Mouse (Mus musculus): ENCODE data around the gene Nhs. TPM values are rescaled to one million over a fixed set of nuclear protein-coding genes. Genes with fewer than 3 reads are reported as not detected.

The Nhs gene
- total RNA-seq (2014; fragmentation: Nextera tagmentation): not detected in 2 replicates
- 0.34 TPM in 1 of 2 replicates, not detected in the other for total RNA-seq (2017)

DNA sequence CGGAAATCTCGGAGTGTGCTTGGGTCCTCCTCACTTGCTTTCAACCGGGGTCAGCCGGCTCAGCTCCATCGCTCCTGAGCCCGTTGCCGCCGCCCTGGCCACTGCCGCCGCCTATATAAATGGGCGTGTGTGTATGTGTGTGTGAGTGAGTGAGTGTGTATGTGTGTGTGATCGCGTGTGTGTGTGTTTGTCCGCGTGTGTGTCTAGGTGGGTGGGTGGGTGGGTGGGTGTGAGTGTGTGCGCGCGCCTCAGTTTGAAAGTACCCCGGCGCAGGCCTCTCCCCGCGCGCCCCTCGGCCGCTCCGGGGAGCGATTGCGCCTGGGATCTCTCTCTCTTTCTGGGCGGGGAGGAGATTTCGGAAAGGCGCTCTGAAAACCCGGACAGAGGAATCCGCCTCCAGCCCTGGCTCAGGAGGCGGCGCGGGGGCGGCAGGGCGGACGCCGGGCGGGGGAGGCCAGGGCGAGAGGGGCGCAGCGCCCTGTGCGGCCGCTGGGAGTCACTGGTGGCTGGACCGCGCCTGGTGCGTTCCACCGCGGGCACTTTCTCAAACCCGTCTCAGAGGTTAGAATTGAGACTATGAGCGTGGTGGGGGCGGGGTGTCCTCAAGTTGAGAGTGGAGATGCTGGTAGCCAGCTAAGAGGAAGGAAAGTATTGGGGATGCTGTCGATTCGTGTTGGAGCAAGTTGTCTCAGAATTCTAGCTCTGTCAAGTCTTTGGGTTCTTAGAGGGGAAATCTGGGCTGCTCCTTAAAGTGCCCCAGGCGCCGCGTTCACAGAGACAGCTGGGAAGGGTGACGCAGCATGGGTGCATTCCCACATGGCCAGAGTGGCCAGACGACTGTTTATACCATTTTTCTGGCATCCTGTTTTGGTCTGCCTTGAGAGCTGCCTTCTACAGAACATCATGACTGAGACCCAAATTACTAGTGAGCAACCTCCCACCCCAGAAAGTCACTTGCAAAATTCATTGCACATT is at the start of gene Nhs:
Gene Nhs, minus strand, starts transcription at position 94 of the 975 bp plus-strand sequence.
- peak; percentile 89 for ATAC-seq (replicated peaks; ENCODE audit: poor library complexity, severe bottlenecking)

DNA sequence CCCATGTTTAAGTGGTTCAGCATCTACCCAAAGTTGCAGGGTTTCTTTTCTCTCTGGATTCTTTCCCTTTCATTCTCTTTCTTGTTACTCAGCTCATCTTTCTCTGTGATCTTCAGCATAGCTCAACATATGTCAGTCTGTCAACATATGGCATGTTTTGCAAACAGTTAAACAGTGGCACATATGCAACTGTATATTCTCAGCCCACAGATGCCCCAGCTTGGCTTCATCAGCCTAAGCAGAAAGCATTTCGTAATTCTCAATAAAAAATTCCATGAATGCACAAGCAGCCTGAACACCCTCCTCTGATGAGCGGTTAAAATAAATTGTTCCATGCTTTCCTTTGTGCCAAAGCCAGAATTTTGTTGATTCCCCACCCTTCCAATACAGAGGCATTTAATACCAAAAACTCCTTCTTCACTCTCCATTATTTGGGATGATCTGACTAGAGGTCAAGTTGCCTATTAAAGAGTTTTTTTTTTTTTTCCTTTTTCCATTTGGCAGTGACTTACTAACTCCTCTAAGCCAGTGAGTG is 46.9 kb upstream of the Nhs start:
- no peak for ATAC-seq (replicated peaks; ENCODE audit: poor library complexity, severe bottlenecking)

DNA sequence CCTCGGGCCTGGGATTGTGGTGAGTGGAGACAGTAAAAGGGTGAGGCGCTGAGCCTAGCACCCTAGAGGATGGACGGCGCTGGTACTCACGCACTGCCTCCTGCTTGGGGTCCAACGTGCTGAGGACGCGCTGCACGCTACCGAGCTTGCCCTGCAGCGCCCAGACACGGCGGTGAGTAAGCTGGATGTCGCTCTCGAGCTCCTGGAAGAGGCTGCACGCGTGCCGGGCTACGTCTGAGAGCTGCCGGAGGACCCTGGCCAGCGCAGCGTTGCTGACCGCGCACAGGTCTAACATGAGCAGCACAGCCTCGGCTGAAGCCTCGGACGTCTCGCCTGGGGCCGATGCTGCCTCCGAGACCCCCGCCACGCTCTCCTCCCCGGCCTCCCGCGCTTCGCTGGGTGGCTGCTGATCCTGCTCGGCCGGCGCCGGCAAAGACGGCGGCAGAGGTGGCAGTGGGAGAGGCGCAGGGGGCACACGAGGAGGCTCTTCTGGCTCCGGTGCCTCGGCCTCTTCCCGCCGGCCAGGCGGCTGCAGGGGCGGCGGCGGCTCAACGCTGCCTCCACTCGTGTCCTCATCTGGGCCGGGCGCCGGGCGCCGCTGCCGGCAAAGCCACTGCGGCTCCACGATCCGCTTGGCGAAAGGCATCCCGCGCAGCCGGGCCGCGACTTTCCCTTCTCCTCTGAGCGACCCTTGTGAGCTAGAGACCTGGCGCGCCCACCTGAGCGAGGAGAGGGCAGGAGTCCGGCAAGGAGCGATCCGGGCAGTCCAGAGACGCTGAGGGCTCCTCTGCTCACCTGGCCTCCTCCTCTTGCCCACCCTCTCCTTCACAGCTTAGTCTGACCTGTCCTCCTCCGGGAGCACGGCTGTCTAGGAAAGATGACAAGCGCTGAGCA is 540 bp downstream of the Nhs start:
- peak; percentile 60 for ATAC-seq (replicated peaks; ENCODE audit: poor library complexity, severe bottlenecking)

DNA sequence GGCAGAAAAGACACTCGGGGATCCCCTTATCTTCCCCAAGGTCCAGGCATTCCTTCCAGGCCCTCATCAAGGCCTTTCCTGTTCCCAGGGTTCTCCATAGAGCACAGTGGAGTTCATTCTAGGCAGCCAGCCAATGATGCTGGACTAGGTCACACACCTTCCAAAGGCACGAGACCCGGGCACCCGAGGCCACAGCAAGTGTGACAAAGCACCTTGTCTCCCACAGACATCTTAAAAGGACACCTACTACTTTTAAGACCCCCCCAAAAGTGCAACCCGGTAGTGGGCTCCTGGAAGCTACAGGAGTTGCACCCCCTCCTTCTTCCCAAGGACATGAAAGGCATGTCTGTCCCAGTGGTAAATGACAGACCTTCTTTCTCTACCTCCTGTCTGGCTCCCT is 1.4 kb downstream of the Nhs start:
- ATAC-seq (replicated peaks; ENCODE audit: poor library complexity, severe bottlenecking): no peak

DNA sequence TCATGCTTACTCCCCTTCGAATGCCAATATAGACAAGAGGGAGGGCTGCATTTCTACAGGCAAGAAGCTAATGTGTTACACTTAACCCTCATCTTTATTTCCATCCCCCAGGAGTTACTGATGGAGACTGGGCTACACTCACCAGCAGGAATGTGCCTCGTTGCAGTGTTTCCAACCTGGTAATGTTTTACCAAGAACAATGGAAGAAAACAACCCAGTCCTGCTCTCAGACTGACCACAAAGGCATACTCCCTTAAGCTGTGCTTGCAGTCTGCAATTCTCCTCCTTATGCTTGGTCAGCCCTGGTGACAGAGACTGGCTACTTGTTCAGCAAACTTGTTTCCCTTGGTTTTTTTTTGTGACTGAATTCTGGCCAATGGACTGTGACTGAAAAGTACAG is 21.7 kb downstream of the Nhs start:
- ATAC-seq (replicated peaks; ENCODE audit: poor library complexity, severe bottlenecking): no peak

DNA sequence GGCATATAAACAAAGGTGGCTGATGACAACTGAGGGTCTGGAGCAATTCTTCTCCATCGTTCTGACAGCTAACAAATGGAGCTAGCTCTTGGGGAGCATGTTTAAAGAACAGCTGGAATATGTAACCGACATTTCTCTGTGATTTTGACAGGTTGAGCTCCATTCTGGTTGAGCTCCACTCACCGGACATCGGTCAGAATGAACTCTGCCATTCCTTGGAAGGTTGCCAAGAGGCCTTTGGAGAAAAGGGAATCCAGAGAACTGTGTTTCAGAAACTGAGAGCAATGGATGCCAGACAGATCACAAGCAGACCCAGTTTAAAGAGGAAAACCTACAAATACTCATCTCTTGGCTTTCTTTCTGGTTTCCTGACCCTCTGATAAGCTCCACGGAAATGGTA is 46.3 kb downstream of the Nhs start:
- no peak for ATAC-seq (replicated peaks; ENCODE audit: poor library complexity, severe bottlenecking)

DNA sequence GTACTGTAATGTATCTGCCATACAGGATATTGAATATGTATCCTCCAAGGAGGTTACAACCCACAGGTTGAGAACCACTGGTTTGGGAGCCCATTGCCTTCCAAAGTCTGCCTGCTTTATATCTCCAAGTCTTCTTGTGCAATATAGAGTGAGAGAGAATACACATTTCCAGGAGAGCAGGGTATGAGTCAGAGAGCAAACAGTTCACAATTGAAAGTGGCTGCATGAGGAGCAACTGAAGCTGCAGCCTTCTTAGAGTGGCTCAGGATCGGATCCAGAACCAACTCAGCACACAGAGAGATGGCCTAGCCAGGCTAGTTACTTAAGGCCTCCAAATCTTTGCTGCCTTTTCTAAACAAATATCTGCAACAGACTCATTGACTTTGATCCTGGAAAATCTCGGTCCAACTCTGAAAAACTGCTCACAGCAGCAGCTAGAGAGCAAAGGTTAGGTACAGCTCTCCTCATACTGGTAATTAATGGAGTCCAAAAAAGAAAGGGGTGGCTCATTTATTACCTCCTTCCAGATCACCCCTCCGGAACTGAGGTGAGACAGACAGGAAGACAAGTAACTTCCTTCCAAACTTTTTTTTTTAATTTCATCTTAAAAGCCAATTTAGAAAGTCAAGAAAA is 56.6 kb downstream of the Nhs start:
- no peak for ATAC-seq (replicated peaks; ENCODE audit: poor library complexity, severe bottlenecking)

DNA sequence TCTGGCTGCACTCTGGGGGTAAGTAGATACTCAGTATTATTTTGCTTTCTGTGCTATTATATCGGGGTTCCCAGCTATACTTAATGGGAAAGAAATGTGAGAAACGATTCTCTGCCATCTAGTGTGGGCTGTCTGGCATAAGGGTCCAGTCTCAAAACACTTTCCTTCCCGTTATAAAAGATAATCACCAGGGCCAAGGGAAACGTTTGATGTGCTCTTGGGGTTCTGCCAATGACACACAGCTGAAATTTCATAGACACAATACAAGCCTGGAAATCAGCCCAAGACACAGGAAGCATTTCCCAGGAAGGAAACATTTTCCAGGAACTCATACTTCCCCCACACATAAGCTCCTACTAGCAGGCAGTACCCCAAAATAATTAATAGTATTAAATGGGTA is 61.2 kb downstream of the Nhs start:
- no peak for ATAC-seq (replicated peaks; ENCODE audit: poor library complexity, severe bottlenecking)

DNA sequence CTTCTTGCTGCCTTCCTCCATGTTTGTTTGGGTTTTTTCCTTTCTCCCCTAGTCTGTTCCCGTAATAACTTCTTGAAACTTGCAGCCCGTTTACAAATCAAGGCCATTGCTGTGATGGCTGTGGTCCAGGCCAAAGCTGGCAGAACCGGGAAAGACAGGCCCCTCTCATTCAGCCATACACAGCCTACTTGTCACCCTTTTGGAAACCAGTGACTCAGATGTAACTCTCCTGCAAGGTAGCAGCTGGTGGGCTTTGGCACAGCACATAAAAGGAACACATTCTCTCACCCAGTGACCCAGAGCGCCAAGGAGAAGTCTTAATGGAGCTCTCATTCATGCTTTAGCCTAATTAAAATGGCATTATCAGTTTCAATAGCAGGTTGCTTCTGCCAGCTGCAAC is 72.2 kb downstream of the Nhs start:
- ATAC-seq (replicated peaks; ENCODE audit: poor library complexity, severe bottlenecking): no peak

DNA sequence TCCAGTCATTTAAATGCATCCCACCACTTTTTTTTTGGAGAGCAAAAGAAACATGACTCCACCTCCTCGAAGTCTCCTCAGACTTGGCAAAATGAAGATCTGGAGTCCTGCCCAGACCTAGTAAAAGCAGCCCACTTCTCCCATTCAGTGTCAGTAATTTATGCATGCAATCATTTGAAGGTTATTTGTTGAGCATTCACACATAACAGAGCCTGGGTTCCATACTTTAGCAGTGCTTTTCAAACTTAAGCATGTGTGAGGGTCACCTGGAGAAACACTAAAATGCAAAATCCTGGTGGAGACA is 73.7 kb downstream of the Nhs start:
- ATAC-seq (replicated peaks; ENCODE audit: poor library complexity, severe bottlenecking): no peak

DNA sequence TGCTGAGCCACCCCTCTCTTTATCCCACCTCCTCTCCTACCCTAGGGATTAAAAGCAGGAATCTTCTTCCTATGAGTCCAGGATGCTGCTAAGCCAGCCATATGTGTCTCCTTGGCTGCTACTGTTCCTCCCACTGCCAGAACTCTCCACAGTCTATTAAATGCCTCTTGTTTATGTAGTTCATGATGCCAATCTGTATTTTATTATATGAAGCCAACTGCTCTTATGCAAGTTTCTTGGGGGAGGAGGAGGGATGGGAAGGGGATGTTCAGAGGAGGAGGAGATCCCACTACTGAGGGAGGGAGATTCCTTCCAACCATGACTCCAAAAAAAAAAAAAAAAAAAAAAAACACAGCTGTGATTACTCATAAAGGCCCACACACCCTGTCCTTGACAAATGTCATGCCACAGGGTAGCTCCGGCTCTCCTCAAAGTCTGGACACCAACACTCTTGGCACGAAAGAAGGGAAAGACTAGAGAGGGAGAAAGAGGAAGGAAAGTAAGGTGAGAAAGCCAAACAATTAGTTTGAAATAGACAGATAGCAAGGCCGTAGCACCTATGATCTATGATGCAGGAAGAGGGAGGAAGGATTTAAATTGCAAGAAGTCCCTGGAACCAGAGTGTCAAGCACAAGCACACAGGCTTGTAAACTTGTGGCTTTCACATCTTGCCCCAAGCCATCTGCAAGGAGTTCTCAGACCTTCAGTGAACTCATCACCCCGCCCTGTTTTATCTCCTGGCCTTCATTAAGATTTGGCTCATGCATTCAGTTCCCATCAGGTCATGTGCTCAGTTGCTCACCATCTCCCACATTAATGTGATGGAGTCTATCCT is 74.3 kb downstream of the Nhs start:
- ATAC-seq (replicated peaks; ENCODE audit: poor library complexity, severe bottlenecking): no peak

DNA sequence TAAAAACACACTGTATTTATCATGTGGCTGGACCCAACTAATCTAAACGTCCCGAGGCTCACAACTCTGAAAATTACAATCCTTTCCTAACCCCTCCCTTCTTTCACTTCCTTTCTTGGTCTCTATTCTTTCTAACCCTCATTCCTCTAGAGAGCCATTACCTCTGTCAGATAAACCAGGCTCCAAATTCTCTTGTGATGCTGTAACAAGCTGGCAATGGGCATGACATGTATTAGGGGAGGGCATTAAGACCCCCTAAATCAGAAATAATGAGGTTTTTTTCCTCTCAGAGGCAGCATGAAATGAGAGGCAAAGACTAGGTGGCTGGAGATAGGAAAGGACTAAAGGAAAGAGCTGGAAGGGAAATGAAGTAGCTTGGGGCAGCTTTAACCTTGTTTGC is 96.4 kb downstream of the Nhs start:
- ATAC-seq (replicated peaks; ENCODE audit: poor library complexity, severe bottlenecking): no peak

DNA sequence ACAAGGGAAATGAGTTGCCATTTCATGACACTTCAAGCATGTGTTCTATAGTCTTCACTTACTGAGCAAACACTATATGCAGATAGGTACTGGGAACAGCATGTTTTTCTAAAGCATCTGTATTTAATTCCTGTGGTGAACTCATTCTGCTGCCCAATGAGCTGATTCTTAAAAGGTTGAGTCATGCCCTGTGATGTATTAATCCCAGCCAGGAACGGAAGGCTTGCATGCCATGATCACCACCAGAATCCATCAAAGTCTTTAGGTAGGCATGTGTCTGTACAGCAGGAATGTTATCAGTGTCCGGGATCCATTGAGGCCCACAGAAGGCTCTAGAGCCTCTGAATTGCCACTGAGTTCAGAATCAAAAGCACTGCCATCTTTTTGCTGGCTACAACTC is 103.9 kb downstream of the Nhs start:
- no peak for ATAC-seq (replicated peaks; ENCODE audit: poor library complexity, severe bottlenecking)

DNA sequence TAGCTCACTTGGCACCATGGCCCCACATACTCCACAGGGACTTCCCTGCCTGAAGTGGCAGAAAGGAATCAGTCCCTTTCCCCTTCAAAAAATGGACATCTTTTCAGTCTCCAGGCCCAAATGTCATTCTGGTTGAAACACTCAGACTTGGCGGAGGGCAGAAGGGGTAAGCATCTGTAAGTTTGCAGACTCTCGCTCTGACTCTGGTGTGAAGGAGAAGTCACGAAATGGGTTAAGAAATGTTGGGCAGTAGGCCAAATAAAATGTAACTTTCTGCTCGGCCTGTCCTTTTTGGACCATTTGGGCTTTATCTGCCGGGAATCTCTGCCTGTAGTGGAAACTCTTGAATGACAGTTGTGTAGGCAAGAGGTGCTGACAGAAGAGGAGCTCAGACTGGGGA is 106.0 kb downstream of the Nhs start:
- no peak for ATAC-seq (replicated peaks; ENCODE audit: poor library complexity, severe bottlenecking)

DNA sequence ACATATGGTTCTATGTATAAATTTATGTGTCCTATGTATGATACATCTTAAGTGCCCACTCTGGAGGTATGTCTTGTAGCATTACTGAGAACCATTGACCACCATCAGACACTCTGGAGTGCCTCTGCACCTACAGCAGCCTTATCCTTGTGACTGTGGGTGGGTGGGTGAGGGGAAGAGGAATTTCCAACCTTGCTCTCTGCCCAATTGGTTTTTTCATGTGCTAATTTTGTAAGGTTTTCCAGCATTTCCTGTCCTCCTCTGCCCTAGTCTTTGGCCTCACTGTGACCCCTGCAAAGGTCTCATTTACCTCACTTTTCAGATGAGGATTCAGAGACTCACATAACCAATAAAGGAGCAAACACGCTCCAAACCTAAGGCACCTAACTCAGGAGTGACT is 107.0 kb downstream of the Nhs start:
- no peak for ATAC-seq (replicated peaks; ENCODE audit: poor library complexity, severe bottlenecking)

DNA sequence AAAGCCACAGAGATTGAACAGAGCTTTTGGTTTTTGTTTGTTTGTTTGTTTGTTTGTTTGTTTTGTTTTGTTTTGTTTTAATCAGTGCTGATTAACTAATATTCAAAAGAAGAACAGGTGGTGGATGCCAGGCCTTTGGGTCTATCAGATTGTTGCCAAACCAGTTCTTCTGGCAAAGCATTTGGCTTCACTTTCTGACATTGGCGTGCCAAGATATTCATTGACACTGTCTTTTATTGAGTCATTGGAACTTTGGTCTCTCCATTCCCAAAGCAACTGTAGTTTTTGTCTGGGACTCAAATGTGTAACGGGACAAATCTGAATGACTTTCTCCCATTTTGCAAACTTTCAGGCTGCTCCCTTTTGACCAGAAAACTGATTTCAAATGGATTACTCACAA is 109.9 kb downstream of the Nhs start:
- ATAC-seq (replicated peaks; ENCODE audit: poor library complexity, severe bottlenecking): no peak

DNA sequence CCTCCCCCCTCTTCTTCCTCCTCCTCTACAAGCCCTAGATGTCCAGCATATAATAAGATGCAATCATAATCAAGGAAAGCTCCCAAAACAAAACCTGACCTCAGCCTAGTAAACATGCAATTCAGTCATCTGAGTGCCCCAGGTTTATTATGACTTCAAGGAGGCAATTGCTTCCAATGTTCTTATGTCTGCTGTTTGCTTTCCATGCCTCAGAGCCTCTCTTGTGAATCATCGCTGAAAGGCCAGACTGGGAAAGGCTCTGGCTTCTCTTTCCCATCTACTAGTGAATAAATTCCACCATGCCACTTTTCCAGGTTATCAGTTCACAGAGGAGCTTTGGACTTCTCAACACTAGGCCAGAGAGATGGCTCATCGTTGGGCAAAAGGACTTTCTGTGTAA is 114.0 kb downstream of the Nhs start:
- no peak for ATAC-seq (replicated peaks; ENCODE audit: poor library complexity, severe bottlenecking)

DNA sequence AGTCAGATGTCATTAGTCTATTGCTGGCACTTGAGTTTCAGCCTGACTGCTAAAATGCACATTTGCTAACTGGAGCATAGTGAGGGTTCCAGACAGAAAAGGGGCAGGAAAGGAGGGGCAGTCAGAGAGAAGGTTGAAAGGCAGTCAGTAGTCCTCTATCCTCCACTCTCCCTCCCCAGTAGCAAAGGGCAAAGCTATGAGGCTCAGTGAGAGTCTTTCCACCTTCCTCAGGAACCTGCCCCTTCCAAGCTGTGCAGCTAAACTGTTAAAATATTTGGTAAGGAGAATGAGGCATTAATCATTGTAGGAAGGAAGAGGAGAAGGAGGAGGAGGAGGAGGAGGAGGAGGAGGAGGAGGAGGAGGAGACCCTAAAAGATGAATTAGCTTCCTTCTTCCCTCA is 115.4 kb downstream of the Nhs start:
- ATAC-seq (replicated peaks; ENCODE audit: poor library complexity, severe bottlenecking): no peak

DNA sequence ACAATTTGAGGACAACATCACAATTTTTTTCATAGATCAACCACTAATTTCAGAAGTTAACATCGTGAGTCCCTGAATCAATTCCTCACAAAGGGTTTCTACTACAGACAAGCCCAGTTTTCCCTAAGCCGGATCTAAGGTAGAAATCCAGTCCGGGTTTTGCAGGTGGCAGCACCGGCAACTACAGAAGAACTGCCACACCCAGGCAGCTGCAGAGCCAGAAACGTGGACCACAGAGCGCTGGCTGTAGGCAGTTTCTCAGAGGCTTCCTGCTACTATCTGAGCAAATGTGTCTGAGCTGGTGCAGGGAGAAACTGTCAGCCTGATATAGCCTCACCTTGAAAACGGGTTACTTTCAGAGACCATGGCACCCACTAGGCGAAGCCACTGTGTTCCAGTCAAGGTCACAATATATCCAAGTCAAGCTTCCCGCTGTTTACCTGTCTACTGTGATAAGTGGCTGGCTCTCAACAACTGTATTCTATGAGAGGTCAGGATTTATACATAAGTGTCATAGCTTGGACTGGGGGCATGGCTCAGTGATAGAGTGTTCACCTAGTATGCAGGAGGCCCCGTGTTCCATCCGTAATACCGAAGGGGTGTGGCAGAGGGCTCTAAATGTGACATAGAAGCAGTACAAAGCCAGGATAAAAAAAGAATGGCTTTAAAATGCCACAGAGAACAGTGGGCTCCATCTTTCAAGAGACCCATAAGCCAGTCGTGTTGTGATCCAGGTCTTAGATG is 134.1 kb downstream of the Nhs start:
- ATAC-seq (replicated peaks; ENCODE audit: poor library complexity, severe bottlenecking): peak; percentile 55; the same call in 1 of the 2 replicates
